19 mouse cellular contexts compared by ENCODE assay signal in genomic region chr9:78491169-78491568, GRCm38 (mm10). TPM values are rescaled to one million over a fixed set of nuclear protein-coding genes. Genes with fewer than 3 reads are reported as not detected.
"Had no signal": no experiment of that assay in that cellular context is flagged by ENCODE, and none has a peak within 500 bp of the region (broad histone marks: within the 10 kb centered on the region; RNA-seq: fewer than 3 reads in every experiment).

No protein-coding gene starts in this region.

- H3K27me3 ChIP-seq: limb, embryonic 12.5 days; limb, embryonic 15.5 days; liver, embryonic 12.5 days; midbrain, embryonic 12.5 days; midbrain, embryonic 15.5 days; neural tube, embryonic 12.5 days; neural tube, embryonic 15.5 days had no signal

- H3K9me3 ChIP-seq: limb, embryonic 12.5 days; limb, embryonic 15.5 days; liver, embryonic 12.5 days; liver, embryonic 15.5 days; midbrain, embryonic 12.5 days; midbrain, embryonic 15.5 days; neural tube, embryonic 12.5 days; neural tube, embryonic 15.5 days had no signal

- H3K9ac ChIP-seq: limb, embryonic 12.5 days; limb, embryonic 15.5 days; liver, embryonic 12.5 days; liver, embryonic 15.5 days; lung, embryonic 14.5 days; midbrain, embryonic 12.5 days; midbrain, embryonic 15.5 days; neural tube, embryonic 12.5 days; neural tube, embryonic 15.5 days had no signal

- H3K4me2 ChIP-seq: limb, embryonic 12.5 days; limb, embryonic 15.5 days; liver, embryonic 12.5 days; liver, embryonic 15.5 days; lung, embryonic 14.5 days; midbrain, embryonic 12.5 days; midbrain, embryonic 15.5 days; neural tube, embryonic 12.5 days; neural tube, embryonic 15.5 days had no signal

- DNase-seq: kidney, adult 18-20 months; kidney, adult 9 months; kidney, postnatal 14 days; kidney, postnatal 4 days; left cerebral cortex, postnatal 4 days; lung, embryonic 14.5 days; right cerebral cortex, adult 18-20 months; right cerebral cortex, postnatal 14 days; right cerebral cortex, postnatal 4 days; thymus, postnatal 25 days had no signal

- H3K4me3 ChIP-seq: limb, embryonic 12.5 days; limb, embryonic 15.5 days; liver, embryonic 12.5 days; liver, embryonic 15.5 days; midbrain, embryonic 12.5 days; midbrain, embryonic 15.5 days; neural tube, embryonic 12.5 days; neural tube, embryonic 15.5 days had no signal

- H3K36me3 ChIP-seq: limb, embryonic 12.5 days; limb, embryonic 15.5 days; liver, embryonic 12.5 days; liver, embryonic 15.5 days; midbrain, embryonic 12.5 days; midbrain, embryonic 15.5 days; neural tube, embryonic 12.5 days; neural tube, embryonic 15.5 days had no signal

- H3K4me1 ChIP-seq: midbrain, embryonic 15.5 days had no signal

- H3K27ac ChIP-seq: limb, embryonic 12.5 days; limb, embryonic 15.5 days; liver, embryonic 12.5 days; liver, embryonic 15.5 days; macrophage; midbrain, embryonic 12.5 days; midbrain, embryonic 15.5 days; neural tube, embryonic 12.5 days; neural tube, embryonic 15.5 days had no signal

RNA-seq across cellular contexts. Expression of gene Gm17324, which starts 42.6 kb away (rescaled TPM):
- polyA plus RNA-seq: macrophage had no signal
